Mouse (Mus musculus) urinary bladder, adult 2 months (tissue): ENCODE data around the gene Pex11g. TPM values are rescaled to one million over a fixed set of nuclear protein-coding genes. Genes with fewer than 3 reads are reported as not detected.

Experiments used
- DNase-seq: peaks from one replicate; pipeline ENCODE4 v3.0.0; 2022; ENCODE audit warnings: low spot score
- polyA plus RNA-seq: library from polyadenylated mRNA; depleted of rRNA; stranded (reverse); fragments of >200 nt; gene quantifications from 2 replicates; pipeline ENCODE4 v1.2.3, GENCODE M21; 2012

Gene Pex11g
- polyA plus RNA-seq, 1 experiment = 11.1 TPM

DNA sequence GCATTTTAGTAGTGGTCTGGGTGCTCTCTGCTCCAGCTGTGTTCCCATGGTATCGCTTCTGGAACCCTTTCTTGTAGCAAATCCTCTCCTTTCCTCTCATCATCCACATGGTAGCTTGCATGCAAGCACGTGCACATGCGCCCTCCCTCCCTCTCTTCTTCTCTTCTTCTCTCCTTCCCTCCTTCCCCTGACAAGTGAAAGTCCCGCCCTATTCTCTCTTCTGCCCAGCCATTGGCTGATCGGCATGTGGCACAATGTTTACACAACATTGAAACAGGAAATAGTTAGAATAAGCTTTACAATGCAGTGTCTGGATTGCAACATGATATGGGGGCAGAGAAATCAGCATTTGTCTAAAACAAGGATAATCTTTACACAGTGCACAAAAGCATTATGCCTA lies 14.1 kb upstream of the Pex11g start:
- DNase-seq = no peak

DNA sequence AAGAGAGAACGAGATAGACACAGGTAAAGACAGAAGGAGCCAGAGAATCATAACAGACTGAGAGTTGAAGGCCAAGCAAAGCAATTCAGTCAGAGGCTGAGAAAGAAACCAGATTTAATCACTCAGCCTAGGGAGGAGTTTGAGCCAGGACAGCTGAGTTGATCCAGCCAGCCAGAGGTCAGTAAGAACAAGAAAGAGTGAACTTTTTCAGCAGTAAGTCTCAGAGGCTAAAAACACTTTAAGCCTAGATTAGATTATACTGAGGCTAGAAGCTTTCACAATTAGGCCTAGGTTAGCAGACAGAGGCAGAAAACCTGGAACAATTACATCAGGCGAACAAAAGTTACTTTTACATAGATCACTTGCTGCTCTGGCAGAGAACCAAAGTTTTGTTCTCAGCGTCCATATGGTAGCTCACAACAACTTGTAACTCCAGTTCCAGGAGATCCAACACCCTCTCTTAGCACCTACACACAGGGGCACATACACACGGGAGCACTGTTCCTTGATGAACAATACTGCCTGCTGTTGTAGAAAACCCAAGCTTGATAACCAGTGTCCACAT lies 12.8 kb upstream of the Pex11g start:
- no peak for DNase-seq

DNA sequence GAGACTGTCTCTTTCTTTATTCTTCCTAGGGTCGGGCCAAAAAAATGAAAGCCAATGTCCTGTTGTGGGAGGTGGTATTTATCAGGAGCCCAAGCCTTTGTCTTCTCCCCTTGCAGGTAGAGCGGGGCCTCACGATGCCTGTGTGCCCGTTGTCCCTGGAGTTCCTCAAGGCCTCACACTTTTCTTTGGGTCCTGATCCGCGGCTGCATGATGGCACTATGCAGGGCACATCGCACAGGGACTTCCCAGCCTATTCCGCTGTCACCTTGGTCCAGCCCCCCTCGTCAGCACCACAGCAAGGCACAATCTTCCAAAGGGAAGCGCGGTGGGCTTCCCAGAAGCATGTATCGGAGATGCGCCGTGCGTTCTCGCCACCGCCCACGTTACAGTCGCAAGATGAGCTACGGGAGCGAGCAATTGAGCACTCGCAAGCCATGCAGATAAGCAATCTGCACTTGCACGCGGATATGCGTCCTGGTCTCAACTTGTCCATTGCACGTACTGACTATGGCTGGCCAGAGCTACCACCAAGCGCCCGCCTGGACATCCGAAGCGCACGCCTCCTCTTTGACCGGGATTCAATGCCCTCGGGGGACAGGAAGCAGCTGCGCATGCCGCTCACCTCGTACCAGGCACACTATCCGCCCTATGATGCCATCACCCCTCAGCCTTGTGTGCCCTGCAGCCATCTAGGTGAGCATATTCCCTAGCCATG lies 8.4 kb upstream of the Pex11g start:
- no peak for DNase-seq

DNA sequence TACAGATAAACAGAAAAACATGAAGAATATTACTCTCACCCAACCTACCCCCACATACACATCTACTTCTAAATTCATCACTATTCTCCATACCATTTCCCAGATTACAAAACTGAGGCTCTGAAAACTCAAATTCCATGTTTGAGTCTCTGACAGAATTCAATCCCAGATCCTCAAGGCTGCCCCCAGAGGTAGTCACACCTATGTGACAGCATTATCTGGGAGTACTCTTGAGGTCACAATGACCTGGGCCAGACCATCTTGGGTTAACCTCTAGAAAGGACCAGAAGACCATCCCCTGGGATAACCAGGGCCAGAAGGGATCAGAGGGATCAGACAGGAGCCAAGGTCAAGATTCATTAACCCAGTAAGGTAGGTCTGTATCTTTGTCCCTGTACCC lies 3.1 kb upstream of the Pex11g start, which contains the start of gene Tex45:
TSS of gene Tex45 (plus strand) at position 301 of the 400 bp plus-strand sequence.
- no peak for DNase-seq

DNA sequence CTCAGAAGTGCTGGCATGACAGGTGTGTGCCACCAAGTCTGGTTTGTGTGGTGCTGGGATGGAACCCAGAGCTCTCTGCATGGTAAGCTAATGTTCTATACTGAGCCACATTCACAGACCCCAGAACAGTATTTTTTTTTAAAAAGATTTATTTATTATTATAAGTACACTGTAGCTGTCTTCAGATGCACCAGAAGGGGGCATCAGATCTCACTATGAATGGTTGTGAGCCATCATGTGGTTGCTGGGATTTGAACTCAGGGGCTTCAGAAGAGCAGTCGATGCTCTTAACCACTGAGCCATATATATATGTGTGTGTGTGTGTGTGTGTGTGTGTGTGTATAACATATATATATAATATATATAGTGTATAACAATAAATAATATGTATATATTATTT lies 1.4 kb upstream of the Pex11g start:
- DNase-seq = no peak

DNA sequence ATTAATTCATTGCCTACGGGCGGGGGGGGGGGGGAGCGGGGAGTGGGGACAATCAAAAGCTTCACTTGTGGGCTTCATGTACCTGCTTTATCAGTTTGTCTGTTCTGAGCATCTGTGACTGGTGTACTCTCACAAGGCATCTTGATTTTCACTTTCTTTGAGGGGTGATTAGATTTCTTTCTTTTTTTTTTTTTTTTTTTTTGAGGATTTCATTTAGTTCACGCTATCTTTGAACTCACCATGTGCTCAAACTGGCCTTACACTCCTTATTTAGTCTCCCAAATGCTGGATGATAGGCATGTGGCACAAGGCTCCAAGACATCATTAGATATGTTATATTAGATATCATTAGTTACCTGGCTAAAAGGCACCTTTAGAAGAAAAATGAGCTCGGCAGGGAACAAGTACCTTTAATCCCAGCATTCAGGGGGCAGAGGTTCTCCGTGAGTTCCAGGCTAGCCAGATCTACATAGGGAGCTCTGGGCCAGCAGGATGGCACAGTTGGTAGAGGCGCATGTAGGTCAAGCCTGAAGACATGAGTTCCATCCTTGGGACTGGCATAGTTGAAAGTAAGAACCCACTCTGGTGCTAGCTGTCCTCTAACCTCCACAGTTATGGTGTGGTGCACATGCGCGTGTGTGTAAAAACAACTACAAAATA lies 536 bp upstream of the Pex11g start:
- DNase-seq = no peak

DNA sequence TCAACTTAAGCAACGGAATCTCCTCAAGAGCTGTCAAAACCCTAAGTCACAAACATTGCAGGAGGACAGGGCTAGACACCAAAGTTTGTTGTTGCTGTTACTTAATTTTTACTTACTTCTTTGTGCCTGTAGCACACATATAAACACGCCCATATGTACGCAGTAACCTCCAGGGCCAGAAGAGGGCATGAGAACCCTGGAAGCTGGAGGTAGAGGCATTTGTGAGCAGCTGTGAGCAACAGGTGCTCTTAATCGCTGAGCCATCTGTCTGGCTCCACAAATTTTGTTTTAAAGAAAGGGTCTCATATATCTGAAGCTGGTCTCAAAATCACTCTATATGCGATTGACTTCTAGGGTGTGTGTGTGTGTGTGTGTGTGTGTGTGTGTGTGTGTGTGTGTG lies 3.2 kb downstream of the Pex11g start:
- no peak for DNase-seq

DNA sequence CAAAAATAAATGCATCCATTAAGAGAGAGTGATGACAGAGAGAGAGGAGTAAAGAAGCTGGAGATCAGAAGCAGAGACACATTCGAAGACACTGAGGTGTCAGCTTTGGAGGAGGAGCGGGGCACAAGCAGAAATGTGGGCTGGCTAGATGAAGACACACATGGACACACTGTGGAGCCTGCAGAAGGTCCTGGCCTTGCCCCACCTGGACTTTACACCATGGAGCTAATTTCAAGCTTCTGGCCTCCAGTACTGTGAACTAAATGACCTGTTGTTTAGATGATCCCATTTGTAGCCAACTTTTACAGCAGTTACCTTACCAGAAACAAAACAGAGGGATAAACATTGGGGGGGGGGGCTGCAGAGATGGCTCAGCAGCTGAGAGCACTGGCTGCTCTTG lies 4.2 kb downstream of the Pex11g start:
- no peak for DNase-seq

DNA sequence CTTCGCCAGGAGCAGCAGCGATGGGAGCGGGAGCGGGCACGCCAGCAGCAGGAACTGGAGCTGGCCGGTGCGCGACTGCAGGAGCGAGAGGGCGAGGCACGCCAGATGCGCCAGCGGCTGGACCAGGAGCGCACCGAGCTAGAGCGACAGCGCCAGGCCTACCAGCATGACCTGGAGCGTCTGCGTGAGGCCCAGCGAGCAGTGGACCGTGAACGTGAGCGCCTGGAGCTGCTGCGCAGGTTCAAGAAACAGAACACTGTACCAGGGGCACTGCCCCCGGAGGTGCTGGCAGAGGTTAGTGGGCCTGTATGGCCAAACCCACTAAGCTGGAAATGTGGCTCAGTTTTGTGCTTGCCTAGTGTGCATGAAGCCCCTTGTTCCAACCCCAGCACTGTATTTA lies 15.5 kb downstream of the Pex11g start:
- no peak for DNase-seq

DNA sequence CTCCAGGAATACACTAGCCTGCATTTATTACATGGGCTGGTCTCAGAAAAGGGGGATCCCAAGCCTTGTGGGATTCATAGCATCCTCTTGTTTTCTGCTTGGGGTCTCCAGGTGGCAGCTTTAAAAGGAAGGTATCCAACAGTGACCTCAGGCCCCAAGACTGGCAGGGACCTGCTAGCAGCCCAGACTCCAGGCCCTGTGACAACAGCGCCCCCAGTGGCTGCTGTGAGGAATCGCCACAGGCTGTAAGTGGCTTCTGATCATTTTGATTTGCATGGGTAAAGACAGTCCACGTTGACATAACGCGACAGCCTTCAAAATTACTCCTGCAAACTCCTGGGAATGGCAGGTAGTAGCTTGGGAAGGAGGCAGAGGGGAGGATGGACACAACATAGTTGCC lies 16.8 kb downstream of the Pex11g start:
- no peak for DNase-seq

DNA sequence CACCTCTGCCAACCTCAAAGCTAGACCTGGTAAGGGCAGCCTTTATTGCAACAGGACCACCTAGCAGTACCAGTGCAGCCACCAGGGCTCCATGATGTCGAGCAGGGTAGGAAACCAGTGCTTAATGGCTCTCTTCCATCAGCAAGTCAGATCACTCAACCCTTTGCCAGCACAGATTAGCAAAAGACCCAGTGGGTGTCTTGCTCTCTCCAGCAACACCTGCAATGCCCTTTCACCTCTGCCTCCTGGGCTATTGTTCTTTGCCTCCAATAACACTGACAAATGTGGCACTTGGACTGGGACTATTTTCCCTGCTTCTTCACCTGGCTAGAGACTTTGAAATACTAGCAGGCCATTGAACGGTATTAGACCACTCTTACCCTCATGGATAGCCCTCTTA lies 18.3 kb downstream of the Pex11g start:
- DNase-seq = no peak

DNA sequence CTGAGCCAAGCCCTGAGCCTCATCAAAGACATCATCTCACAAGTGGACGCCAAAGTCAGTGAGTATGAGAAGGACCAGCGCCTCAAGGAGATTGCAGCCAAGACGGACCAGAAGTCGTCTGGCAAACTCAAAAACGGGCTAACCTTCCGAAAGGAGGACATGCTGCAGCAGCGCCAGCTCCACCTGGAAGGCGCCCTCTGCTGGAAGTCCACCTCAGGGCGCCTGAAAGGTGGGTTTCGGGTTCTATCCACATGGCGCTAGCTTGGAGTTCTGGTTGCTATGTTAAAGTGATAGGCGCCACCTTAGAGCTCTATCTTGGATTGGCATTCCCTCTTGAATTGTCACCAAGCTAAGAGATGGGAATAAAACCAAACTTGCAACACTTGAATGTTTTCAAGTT lies 28.0 kb downstream of the Pex11g start:
- no peak for DNase-seq

DNA sequence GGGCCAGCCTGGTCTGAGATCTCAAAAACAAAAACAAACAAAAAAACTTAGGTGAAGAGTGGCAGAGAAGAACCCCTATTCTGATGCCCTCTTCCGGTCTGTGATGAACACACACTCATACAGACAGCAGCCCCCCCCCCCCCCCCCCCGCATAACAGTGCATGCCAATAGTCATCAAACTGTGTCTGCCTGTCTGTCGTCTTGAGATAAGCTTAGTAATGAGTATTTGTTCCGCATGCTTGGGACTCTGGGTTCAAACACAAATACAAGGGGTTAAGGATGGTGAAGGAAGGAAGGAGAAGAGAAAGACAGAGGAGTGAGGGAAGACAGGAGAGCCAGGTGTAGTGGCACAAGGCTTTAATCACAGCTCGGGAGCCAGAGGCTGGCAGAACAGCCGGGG lies 31.0 kb downstream of the Pex11g start:
- no peak for DNase-seq

DNA sequence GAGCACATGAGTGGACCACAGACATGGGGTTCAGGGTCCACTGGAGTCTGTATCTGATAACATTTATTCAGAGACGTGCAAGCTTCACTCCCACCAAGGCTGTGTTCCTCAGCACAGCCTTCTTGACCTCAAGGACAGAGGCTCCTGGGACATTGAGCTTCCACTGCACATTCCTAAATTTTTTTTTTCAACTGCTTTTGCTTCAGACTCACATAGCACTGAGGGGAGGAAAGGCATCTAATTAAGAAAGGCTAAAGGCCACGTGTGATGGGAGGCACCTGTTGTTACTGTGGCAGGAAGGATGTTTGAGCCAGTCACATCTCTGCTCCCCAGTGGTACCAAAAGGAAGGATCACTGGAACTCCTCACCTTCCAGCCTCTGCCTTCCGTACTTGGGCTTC lies 36.4 kb downstream of the Pex11g start:
- DNase-seq = no peak

DNA sequence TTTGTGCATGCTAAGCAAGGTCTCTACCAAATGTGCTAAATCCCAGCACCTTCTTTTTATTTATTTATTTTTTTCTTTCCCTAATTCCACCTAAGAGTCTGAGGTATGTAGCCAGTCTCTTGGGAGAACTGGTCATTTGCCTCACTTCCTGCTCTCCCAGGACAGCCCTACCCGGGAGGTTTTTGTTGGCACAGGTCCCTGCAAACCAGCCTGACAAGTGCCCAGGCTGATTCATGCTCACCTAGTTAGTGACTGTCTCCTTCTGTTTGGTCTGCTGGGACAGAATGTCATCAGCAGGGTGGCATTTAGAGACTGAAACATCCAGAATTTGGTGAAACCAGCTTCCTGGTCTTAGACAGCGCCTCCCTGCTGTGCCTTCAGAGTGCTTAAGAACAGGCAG lies 37.5 kb downstream of the Pex11g start:
- no peak for DNase-seq

DNA sequence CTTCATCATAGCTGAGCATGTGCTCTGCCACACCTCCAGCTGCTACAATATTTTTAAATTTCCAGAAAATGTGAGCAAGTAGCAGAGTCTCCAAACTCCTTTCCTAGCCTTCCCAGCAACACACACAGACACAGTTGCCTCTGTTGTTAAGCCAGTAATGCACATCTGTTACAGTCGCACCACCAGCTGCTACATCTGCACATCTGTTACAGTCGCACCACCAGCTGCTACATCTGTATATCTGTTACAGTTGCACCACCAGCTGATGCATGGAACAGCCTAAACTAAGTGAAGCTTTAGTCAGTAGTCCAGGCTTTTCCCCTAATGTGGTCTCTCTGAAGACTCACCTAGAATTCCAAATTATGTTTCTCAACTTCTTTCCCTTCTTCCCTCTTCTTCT lies 39.1 kb downstream of the Pex11g start:
- no peak for DNase-seq

DNA sequence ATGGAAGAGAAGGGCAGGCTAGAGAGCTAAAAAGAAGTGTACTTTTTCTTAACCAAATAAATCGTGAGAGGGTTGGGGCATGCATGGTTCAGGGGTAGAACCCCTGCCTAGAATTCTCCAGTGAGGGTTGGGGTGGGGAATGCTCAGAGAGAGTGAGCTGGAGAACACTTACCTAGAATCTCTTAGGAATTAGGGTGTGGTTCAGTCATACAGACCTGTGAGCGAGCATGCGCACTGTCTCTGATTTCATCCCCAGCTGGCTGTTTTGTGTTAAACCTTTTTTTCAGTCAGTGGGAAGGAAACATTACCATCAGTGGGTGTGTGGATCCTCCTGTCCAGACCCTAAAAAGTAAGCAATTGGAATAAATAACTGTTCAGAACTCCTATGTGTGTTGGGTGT lies 41.3 kb downstream of the Pex11g start:
- DNase-seq = no peak

DNA sequence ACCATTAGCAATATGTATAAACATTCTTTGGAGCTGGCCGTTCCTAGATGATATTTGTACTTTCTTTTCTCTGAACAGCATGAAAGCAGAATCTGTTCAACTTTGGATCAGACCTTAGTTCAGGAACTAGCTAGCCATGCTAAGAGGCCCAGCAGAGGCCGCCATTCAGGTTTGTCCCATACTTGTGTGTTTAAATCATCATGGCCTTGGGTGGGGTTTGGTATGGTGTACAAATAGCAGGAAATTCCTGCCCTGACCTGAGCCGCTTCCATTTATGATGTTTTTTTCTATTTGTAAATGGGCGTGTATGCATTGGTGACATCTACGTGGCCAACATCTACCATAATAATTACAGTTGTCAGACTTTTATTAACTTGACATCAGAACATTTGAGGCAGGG lies 42.3 kb downstream of the Pex11g start:
- no peak for DNase-seq

DNA sequence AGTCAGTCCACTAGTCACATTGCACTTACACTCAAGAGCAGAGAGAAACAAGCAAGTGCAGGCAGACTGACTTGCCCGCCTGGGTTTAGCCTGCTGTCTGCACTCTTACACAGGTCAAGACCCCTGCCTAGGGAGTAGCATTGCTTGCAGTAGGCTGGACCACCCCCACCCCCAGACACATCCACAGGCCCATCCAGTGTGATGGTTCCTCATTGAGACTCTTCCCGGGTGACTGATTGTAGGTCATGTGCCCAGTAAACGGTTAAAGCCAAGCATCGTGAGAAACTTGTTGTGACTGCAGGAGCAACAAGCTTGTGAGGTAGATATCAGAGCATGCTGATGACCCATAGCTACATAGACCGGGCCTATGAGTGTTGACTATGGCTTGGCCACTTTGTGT lies 46.0 kb downstream of the Pex11g start:
- no peak for DNase-seq

DNA sequence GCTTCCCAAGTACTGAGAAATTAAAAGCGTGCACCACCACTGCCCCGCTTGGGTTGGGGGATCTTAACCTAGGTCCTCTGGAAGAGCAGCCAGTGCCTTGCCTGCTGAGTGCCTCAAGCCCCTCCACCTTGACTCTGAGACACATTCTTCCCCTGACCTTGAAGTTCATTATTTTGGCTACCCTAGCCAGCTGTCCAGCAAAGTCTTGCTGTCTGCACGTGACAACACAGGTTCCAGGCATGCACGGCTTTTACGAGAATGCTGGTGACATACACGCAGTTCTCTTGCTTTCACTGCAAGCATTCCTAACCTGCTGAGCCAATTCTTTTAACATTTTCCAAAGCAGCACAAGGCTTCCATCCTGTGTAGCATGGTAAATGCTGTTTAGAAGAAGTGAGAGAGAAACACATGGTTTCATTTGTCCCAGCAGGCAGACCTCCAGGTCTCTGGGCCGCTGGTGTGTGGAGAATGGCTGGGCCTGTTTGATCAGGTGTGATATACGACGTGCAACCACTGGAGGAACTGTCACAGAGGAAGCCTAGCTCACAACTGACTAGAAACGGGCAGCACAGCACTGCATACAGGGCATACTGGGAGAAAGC lies 47.3 kb downstream of the Pex11g start:
- no peak for DNase-seq

DNA sequence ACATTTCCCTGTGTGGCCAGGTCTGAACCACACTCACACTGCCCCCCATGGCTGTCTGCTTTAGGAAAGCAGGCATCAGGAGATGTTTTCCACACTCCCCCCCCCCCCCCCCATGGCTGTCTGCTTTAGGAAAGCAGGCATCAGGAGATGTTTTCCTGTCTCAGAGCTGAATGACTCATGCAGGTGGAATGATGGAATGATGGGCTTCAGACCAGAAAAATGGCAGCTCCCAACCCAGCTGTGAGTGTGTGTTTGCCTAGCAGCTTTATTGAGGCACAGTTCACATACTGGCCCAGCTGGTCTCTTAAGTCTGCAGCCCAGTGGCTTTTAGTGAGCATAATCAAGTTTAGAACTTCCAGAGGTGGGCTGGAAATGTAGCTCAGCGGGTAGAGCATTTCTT lies 49.4 kb downstream of the Pex11g start:
- DNase-seq = no peak

DNA sequence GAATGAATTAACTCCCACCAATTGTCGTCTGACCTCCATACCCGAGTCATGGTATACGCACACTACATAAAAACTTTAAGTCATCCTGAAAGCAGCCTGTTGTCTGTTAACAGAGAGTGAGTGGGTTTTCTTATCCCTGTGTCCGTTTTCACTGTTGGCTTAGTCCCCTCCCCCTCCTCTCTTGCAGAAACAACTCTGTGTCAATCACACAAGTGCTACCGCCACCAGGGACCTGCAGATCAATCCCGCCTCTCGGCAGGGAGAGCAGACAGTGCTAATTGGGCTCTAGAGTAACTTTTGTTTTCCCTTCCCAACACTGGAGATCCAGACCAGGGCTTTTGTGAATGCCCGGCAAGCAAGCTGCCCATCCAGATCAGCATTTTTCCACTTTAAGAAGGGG lies 50.0 kb downstream of the Pex11g start:
- DNase-seq = no peak

DNA sequence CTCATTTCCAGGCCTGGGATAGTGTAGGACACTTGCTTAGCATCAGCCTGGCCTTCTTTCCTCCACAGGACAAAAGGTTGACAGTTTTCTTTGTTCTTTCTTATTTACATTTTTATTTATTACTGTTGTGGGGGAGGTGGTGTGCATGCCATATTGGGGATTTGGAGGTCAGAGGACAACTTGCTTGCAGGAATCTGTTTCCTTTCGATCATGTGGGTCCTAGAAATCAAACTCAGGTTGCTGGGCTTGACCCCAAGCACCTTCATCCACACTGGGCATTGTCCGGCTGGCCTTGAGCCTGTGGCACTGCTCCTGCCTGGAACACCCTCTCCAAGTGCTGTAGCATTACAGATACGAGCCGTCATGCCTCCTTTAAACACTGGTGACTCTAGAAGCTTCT lies 50.6 kb downstream of the Pex11g start:
- no peak for DNase-seq
